Comparison of ENCODE assay signal across 8 mouse cellular contexts in the genomic region with DNA sequence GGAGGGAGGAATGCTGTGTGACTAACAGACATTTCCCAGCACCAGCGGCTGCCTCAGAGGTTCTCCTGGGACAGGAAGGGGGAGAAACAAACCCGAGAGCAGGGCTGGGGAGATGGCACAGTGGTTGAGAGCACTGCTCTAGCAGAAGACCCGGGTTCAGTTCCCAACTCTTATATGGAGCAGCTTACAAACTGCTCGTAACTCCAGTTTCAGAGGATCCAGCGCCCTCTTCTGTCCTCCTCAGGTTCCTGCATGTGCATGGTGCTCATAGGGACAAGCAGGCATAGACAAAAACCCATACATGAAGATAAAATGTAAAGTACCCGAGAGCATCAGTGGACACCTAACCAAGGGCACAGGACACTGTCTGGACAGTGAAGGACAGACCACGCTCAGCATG.
DNase-seq lines count a peak whose midpoint lies in the region.

No protein-coding gene starts in this region.

- peak; percentile 54 to 72 for DNase-seq in cerebellum, postnatal 25 days
- no peak for DNase-seq in cerebellum, postnatal 4 days (ENCODE audit: low spot score in 2 of 2)
- peak; percentile 32 for DNase-seq in urinary bladder, postnatal 14 days (ENCODE audit: low spot score)
- DNase-seq in urinary bladder, postnatal 10 days (ENCODE audit: low spot score), result no peak
- DNase-seq in induced T-regulatory cell, adult 2 months (ENCODE audit: low read depth), result peak; percentile 20
- DNase-seq in retina, postnatal 1 day, result peak; percentile 70
- DNase-seq in ovary, adult 18-20 months (ENCODE audit: low spot score), result no peak
- no peak for DNase-seq in ovary, postnatal 14 days (ENCODE audit: low spot score)

Comparison
In these comparisons a context has a peak if more than half of its experiments do, and no peak if none do; other contexts are left out.
1. DNase-seq: peak in cerebellum, postnatal 25 days (2 of 2), urinary bladder, postnatal 14 days (single experiment), induced T-regulatory cell, adult 2 months (single experiment) and retina, postnatal 1 day (single experiment); none in cerebellum, postnatal 4 days (0 of 2), urinary bladder, postnatal 10 days (single experiment), ovary, adult 18-20 months (single experiment) and ovary, postnatal 14 days (single experiment).